Mouse (Mus musculus) heart, postnatal 14 days (tissue): Measurements from ENCODE around the gene Sertad1. TPM values are rescaled to one million over a fixed set of nuclear protein-coding genes. Genes with fewer than 3 reads are reported as not detected.
"Not testable (repeated sequence)": the region's sequence is repeated elsewhere in the genome, so short reads cannot be mapped to it uniquely, and the experiment has no call there.

ENCODE experiments used
- DNase-seq, 2 experiments: peaks; one replicate each; pipeline ENCODE4 v3.0.0; 2021 to 2022
- intact Hi-C: fragments of 180-260 bp; cut with DNase I; formaldehyde crosslinking; loops from one replicate; pipeline ENCODE4 v1.15.1; 2025
- total RNA-seq, 2 experiments: library from RNA; stranded (reverse); gene quantifications; 2 replicates each; pipeline ENCODE4 v1.2.3; 2021

Gene Sertad1
- total RNA-seq, 2 experiments from 2014 or later: 10.9 to 11.4 TPM

DNA sequence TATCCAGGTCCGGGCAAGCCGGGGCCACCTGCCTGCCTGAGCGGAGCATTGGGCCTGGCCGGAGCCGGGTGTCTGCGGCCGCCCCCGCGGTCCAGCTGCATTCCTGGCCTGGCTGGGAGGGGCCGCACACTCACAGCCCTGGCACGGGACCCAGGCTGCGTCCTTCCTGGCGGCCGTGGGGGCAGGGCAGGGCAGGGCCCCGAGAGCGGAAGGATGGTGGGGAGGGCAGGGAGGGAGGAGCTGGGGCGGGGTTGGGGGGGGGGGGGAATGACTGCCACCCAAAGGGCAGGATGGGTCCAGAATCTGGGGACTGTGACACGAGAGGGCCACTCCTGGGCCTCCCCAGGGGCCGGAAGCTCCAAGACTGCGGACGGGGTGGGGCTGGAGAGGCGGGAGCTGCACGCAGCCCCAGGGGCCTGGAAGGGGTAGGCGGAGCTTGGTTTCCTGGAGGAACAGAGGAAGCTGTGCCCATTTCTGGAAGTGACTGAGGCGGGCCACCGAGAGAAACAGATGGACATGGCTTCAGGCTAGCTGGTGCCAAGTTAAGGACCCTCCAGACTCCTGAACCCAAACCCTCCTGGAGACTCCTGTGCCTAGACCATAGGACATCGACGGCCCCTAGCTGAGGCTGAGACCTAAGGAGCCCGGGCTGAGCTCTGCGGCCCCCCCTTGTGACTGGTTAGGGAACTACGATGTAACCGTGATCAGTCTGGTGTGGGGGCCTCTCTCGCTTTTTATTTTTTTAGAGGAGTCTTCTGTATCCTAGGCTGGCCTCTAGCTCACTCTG is 4.0 kb downstream of the Sertad1 start:
- intact Hi-C loops: no loop called here
- DNase-seq: peak; percentile 97

DNA sequence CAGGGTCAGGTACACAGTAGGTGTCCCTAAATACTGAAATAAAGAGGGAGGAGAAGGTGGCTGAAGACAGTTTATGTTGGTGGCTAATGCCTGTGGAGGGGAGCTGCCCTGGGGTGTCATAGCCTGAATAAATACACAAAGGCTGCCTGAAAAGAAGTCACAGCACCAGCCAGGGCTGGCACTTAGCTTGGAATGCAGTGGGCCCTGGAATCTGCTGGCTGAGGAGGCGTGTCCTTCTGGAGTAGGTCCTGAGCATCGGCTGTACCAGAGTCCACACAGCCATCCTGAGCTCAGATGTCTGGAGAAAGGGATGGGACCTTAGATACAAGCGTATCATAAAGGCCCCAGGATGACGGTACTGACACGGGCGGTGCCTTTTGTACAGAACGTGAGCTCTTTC is 5.1 kb downstream of the Sertad1 start:
- DNase-seq: no peak
- intact Hi-C loops: no loop called here

DNA sequence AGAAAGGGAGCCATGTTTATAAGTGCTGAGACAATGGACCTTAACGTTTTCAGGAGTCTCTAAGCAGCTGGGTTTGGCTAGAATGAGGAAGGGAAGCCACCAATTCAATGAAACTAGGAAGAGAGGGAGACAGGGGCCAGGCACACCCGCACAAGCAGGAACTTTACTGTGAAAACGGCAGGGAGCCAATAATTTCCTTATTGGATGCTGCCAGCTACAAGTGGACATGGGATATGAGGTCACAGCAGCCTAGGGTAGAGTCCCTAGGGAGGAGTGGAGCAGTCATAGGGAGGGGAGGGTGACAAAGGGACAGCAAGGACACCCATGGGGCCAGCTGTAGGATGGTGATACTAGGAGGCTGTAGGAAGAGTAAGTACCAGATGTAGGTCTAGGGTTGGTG is 6.3 kb downstream of the Sertad1 start:
- intact Hi-C loops: no loop called here
- no peak for DNase-seq

DNA sequence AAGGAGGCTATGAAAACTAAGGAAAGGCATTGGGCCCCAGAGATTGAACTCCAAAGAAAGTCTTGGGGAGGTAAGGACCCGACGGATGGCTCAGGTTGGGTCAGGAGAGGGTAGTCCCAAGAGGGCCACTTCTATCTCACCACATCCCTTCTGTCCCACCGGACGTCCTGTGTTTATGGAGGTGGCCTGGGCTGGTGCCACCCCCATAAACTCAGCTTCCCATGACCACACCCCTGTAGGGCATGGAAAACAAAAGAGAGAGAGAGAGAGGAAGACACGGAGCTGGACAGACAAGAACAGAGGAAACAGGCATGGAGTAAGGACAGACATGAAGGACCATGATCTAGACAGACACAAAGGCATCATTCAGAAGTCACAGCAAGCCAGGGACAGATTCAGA is 6.7 kb downstream of the Sertad1 start:
- intact Hi-C loops: no loop called here

DNA sequence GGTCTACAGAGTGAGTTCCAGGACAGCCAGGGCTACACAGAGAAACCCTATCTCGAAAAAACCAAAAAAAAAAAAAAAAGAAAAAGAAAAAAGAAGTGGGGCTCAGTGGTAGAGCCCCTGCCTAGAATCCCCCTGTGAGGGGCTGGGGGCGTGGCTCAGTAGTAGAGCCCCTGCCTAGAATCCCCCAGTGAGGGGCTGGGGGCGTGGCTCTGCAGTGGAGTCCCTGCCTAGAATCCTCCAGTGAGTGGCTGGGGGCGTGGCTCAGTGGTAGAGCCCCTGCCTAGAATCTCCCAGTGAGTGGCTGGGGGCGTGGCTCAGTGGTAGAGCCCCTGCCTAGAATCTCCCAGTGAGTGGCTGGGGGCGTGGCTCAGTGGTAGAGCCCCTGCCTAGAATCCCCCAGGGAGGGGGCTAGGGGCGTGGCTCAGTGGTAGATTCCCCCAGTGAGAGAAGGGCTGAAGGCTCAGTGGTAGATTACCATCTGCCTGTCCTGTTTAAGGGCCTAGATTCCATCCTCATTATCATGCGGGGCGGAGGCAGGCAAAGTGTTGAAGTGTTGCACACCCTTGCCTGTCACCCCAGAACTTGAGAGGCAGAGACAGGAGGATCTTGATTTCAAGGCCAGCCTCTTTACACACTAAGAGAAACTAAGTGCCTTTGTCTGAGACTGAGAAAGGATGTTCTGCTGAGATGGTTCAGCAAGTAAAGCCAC is 8.1 kb downstream of the Sertad1 start:
- DNase-seq, intact Hi-C loops: not testable (repeated sequence)

More for the DNA sequence above, 6.7 kb downstream of the Sertad1 start:
- no peak for DNase-seq

DNA sequence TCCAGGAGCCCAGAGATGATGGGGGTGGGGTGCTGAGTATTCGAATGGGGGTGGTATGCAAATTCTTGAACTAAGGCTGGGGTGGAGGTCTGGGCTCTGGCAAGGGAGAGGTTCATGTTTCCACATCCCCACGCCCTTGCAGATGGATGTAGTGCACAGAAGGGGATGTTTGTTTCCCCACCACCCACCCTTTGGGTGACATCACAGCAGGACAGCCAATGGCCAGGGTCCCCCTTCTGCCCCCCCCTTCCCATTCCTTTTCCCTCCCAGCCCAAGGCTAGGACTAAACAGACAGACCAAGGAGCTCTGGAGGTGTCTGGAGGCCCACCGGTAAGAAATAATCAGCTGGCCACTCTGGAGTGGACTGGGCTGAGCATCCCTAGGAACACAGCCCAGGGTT is 12.3 kb downstream of the Sertad1 start, which contains the start of gene Prx:
Gene Prx, plus strand, starts transcription at position 289 of the 400 bp plus-strand sequence.
- no peak for DNase-seq
- intact Hi-C loops: no loop called here

DNA sequence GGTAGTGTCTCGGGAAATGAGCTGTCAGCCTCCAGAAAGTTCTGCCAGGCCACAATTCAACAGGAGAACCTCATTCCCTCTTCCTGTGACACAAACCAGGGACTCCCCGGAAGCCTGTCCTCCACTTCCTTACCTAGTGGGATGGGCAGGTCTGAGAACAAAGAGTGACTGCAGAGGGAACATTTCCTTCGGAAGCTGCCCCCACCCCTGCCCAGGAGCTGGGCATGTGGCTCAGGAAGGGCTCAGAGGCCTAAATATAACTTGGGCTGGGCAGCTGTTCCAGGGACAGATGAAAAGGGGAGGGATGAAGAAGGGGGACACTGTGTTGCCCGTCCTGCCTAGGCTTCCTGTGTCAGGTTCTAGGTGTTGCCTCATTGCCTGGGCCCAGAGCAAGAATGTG is 14.9 kb downstream of the Sertad1 start:
- intact Hi-C loops: no loop called here
- peak; percentile 38 to 48 for DNase-seq

DNA sequence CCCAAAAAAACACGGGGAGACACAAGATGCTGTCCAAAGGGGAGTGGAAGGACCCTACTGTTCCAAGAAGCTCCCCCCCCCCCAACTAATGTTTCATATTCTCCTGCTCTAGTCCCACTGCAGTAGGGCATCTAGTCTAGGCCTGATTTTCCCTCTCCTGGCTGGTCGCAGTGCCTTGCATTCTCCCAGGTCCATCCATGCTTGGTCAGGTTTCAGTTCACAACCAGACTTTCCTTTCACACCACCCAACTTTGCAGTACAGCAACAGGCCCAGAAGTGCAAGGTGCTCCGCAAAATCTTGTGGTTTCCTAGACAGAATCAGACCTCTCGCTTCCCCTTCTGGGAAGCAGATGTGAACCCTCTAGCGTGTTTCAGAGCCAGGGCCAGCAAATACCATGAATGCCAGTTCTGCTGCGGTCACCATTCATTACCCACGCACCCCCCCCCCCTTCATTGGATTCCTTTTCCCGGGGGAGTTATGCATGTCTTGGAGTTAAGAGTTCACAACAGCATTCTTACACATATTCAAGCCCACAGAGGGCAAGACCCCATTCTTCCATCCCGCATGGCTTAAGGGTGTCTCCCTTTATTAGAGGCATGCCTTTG is 20.2 kb downstream of the Sertad1 start:
- DNase-seq: no peak
- intact Hi-C loops: loop anchor here (5.0 kb wide), 2 partner anchors 60 to 170 kb away; partner anchors contain the start of genes Blvrb, Ltbp4 and Sptbn4

DNA sequence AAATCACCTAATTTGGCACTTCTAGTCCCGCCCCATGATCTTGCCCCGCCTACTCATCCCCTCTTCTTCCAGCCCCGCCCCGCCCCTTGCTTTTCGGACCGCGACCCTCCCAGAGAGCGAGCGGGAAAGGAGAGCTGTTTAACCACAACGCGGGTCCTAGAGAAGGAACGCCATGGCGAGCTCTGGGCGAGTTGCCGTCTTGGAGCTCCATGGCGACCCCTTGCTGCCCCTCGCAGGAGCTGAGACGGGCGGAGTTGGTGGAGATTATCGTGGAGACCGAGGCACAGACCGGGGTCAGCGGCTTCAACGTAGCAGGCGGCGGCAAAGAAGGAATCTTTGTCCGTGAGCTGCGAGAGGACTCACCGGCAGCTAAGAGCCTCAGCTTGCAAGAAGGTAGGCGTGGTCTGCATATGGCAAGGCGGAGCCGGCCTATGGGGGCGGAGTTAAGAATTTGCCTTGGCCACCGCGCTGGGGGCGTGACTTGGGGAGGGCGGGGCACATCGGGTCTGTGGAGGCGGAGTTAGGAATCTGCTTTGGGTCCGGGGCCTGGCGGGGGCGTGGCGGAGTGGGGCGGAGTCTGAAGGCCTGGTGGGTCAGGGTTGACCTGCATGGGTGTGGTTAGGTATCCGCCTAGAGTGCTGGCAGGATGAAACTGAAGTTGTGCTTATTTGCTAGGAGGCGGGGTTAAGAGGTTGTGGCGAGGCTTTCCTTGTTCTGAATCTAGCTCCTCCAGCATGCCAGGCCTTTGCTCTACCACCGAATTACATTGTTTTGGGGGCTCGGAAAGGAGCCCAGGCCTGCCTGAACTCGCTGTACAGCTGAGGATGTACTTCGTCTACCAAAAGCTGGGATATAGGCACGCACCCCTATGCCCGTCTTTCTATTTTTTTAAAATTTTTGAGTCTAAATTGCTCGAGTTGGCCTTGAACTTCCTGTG is 21.3 kb downstream of the Sertad1 start:
- DNase-seq: peak; percentile 96 to 98
- intact Hi-C loops: loop anchor here (5.0 kb wide), 2 partner anchors 61 to 171 kb away; partner anchors contain the start of genes Blvrb, Ltbp4 and Sptbn4

DNA sequence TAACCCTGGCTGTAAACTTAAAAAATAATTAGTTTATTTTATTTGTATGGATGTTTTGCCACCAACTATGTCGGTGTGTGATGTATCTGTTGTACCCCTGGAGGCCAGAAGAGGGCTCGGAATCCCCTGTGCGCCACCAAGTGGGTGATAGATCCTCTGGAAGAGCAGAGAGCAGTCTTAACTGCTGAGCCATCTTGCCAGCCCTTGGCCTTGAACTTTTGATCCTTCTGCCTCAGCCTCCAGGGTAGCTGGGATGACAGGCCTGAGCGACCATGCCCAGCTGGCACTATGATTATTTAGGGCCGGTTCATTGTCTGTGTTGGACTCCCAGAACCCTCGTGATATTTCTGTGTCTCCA is 21.9 kb downstream of the Sertad1 start:
- intact Hi-C loops: loop anchor here (5.0 kb wide), 2 partner anchors 61 to 171 kb away; partner anchors contain the start of genes Blvrb, Ltbp4 and Sptbn4
- DNase-seq: peak; percentile 60 to 71

DNA sequence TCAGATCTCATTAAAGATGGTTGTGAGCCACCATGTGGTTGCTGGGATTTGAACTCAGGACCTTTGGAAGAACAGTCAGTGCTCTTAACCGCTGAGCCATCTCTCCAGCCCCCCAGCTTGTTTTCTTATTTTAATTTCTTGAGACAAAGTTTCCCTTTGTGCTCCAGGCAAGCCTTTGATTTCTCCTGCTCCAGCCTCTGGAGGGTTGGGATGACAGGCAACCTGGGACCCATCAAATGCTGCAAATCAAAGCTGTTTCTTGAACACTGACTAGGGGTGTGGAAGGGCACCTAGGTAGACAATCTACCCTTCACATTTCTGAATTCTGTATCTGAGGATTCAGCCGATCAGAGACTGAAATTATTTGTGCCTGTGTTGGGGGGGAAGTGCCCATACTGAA is 24.1 kb downstream of the Sertad1 start:
- intact Hi-C loops: no loop called here
- no peak for DNase-seq

DNA sequence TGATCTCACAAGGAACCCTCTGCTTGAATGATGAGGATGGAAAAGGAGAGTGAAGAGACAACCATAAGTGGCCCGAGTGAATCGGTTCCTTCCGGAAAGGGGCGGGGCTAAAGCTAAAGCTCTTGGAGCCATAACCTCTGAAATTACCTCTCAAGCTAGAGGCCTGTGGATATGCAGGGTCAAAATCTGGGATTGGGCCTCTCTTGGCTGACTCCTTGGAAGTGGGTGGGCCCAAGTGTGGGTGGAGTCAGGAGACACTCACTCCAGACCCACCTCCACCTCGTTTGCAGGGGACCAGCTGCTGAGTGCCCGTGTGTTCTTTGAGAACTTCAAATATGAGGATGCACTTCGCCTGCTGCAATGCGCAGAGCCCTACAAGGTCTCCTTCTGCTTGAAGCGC is 28.3 kb downstream of the Sertad1 start:
- DNase-seq: no peak
- intact Hi-C loops: no loop called here

DNA sequence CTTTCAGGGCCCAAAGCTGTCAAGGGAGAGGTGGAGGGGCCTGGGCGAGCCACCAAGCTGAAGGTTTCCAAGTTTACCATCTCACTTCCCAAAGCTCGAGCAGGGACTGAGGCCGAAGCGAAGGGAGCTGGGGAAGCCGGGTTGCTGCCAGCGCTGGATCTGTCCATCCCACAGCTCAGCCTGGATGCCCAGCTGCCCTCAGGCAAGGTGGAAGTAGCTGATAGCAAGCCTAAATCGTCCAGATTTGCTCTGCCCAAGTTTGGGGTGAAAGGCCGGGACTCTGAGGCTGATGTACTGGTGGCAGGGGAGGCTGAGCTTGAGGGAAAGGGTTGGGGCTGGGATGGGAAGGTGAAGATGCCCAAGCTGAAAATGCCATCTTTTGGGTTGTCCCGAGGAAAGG is 31.6 kb downstream of the Sertad1 start:
- no peak for DNase-seq
- intact Hi-C loops: no loop called here

DNA sequence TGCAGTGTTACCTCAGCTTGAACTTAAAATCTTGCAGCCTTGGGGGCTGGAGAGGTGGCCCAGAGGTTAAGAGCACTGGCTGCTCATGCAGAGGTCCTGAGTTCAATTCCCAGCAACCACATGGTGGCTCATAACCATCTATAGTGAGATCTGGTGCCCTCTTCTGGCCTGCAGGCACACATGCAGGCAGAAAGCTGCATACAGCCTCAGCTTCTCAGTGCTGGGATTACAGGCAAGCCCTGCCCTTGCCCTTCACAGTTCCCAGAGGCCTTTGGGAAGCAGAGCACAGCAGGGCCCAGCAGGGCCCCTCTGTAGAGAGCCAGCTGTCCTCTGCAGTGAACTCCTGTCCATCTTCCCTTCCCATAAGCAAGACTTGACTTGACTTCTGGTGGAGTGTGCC is 33.4 kb downstream of the Sertad1 start:
- no peak for DNase-seq
- intact Hi-C loops: loop anchor here (10.0 kb wide), 1 partner anchor 45 kb away; the partner anchor contains the start of gene Sertad3

DNA sequence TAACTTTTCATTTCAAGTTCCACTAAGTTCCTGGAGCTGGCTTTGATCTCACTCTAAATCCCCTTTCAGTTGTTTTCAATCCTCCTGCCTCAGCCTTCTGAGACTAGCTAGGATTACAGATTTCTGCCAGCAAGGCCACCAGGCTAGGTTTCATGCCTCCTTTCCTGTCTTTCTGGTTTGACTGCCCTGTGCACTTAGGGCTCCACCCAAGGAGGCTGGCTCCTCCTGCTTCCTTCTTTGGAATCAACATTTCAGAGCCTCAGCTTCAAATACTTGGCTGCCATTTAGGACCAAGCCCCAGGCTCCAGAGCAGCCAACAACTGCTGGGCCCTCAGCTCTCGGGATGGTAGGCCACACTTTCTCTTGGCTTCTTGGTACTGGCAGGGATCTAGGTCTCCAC is 33.9 kb downstream of the Sertad1 start:
- intact Hi-C loops: loop anchor here (10.0 kb wide), 1 partner anchor 46 kb away; the partner anchor contains the start of gene Sertad3
- no peak for DNase-seq

DNA sequence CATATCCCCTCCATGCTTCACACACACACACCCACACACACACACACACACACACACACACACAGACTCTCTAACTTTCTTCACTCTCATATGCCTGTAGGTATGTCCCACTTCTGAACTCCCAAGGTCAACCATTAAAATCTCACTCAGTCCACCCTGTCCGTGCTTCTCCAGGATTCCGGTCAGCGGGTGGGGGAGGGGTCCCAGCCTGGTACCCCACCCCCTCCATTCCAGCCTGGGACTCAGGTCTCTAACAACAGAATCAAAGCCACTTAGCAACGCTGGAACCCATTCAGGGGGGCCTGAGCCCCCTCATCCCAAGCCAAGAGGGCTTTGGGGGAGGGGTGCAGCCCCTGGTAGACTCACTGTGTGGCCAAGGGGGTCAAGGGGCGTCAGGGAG is 36.3 kb downstream of the Sertad1 start, which contains the start of gene Hipk4:
Gene Hipk4, plus strand, starts transcription at position 301 of the 400 bp plus-strand sequence.
- intact Hi-C loops: loop anchor here (10.0 kb wide), 1 partner anchor 48 kb away; the partner anchor contains the start of gene Sertad3
- DNase-seq: no peak

DNA sequence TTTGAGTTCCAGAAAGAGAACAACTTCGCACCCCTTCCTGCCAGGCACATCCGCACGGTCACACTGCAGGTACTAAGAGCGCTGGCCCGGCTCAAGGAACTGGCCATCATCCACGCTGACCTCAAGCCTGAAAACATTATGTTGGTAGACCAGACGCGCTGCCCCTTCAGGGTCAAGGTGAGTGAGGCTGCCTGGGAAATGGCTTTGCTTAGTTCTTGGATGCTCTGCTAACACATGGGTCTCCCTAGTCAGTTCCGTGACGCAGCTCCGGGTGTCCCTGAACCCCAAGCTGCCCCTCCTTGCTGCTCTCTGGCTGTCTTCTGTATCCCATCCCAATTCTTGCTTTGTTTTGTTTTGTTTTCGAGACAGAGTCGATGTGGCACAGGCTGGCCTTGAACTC is 37.1 kb downstream of the Sertad1 start:
- no peak for DNase-seq
- intact Hi-C loops: loop anchor here (10.0 kb wide), 1 partner anchor 49 kb away; the partner anchor contains the start of gene Sertad3

DNA sequence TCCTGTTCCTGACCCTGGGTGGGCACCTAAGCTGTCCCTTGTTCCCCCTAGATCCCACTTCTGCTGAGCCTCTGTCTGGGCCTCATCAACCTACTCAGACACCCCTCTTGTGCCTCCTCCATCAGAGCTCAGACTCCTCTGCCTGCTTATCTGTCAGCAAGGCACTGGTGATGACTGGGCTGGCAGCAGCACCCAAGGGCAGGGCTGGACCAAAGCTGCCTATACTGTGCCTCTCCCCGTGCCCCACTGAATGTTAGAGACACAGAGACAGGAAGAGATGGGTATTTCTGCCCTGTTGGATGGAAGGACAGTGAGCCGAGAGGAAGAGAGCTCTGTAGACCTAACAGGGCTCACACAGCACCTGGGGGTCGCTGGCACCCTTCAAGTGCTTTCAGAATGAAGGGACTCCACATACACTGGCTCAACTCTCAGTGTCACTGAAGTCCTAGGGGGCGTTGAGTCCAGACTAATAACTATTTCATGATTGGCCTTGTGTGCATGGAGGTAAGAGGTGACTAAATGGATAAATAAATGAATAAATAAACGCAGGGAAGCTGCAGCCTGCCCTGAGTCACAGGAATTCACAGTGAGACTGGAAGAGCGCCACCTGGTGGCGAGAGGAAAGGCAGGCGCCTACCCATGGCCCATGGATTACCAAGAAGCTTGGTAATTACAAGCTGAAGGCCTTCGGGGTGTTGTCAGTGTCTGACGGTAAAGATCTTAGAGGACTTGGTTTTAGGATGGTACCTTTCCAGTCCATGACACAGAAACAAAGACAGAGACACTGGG is 39.5 kb downstream of the Sertad1 start:
- intact Hi-C loops: loop anchor here (2.0 to 10.0 kb wide), 4 partner anchors 51 to 189 kb away; partner anchors contain the start of genes Ltbp4 and Sertad3
- DNase-seq: peak; percentile 86 to 89

DNA sequence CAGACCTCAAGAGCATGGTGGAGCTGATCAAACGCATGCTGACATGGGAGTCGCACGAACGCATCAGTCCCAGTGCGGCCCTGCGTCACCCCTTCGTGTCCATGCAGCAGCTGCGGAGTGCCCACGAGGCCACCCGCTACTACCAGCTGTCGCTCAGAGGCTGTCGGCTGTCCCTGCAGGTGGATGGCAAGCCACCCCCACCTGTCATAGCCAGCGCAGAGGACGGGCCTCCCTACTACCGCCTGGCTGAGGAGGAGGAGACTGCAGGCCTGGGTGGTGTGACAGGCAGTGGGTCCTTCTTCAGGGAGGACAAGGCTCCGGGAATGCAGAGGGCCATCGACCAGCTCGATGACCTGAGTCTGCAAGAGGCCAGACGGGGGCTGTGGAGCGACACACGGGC is 42.4 kb downstream of the Sertad1 start:
- no peak for DNase-seq
- intact Hi-C loops: loop anchor here (5.0 to 10.0 kb wide), 3 partner anchors 54 to 122 kb away; partner anchors contain the start of gene Sertad3
